Mouse (Mus musculus): ENCODE results near the gene Cog7.

DNA sequence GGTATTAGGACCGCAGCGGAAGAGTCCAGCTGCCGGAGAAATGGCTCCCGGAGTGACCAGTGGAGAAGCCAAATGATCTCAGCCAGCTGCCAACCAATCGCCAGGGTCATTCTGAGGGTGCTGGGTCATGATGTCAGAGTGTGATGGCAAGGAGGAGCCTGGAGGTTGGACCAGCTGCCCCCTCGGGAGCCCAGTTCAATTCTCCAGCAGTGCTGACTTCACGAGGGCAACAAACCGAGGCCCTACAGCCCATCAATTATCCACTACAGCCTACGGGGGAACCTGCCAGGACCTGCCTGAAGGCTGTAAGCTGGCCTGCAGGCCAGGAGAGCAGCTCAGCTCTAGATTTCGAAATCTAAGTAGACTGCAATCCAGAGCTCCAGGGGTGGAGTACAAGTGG, 34.2 kb upstream of the Cog7 start:
- TF ChIP-seq POLR2A (IDR thresholded peaks at IDR 0.05; ENCODE audit: control insufficient read depth, low read depth, low read length), result no peak
- TF ChIP-seq CTCF (IDR thresholded peaks at IDR 0.05; ENCODE audit: control insufficient read depth, insufficient read depth, insufficient replicate concordance, low read depth, low read length), result no peak

Data from testis, adult 2 months (tissue).